Mouse (Mus musculus): ENCODE results near the gene Calhm3.
"Not testable (repeated sequence)": the region's sequence is repeated elsewhere in the genome, so short reads cannot be mapped to it uniquely, and the experiment has no call there.

Calhm3 gene

DNA sequence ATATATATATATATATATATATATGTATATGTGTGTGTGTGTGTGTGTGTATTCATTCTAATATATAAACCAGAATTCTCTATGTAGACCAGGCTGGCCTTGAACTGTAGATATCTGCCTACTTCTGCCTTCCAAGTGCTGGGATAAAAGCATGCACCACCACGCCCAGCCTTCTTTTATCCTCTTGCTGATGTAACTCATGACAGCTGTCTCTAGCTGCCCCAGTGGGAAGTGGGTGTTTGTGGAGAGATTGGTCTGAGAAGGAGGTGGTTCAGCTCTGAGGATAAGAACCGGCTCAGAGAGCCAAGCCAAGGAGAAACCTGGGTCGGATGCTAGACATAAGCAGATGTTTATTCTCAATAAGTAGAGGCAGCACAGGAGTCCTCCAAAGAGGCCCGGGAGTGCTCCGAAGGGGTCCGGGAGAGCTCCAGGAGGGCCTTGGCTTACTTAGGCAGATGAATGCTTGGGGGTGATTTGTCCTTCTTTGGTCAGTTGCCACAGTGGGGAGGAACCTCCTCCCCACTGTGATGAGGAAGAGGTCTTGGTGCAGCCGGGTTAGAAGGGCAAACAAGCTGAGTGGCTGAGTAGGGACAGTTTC is 10.2 kb upstream of the Calhm3 start:
- DNase-seq (ENCODE audit: low spot score in 2 of 2) = no peak

DNA sequence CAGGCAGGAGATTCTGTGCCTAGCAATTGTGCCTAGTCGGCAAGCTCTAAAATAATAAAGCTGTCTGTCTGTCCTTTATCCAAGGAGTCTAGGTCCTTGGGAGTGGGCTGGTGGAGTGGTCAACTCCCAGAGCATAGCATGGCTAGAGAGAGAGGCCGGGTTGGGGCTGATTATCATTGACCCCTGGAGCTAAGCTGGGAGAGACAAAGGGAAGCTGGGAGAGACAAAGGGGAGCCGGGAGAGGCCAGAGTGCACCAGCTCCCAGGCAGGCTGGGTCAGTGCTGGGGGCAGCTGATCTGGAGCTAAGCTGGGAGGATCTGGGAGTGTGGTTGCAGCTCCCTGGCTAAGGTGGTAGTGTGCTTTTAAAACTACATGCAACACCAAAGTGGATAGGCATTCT is 9.2 kb upstream of the Calhm3 start:
- no peak for DNase-seq (ENCODE audit: low spot score in 2 of 2)

- no peak for DNase-seq (ENCODE audit: low spot score in 2 of 2)
These were observed 5.7 kb upstream of the Calhm3 start for GRCm38 (mm10) chr19:47163176-47163744.

GRCm38 (mm10) chr19:47161669-47162068 is 4.1 kb upstream of the Calhm3 start:
- DNase-seq (ENCODE audit: low spot score in 2 of 2) = no peak

DNA sequence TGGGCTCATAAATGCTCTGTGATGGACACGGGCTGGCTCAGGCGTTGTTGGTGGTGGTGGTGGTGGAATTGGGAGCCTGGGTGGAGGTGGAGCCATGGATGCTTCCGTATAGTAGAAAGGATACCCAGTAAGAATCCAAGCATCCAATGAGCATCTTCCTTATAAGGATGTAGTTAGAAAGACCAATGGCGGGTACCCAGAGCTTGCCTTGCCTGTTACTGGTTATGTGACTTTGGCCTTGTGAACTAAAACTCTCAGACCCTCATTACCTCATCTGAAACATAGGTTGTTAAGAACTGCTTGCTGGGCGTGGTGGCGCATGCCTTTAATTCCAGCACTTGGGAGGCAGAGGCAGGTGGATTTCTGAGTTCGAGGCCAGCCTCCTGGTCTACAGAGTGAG is 3.8 kb downstream of the Calhm3 start:
- DNase-seq (ENCODE audit: low spot score in 2 of 2) = no peak

- DNase-seq (ENCODE audit: low spot score in 2 of 2) = no peak
These were observed 5.5 kb downstream of the Calhm3 start for GRCm38 (mm10) chr19:47152062-47152369.

- no peak for DNase-seq (ENCODE audit: low spot score in 2 of 2)
These were observed 6.1 kb downstream of the Calhm3 start for GRCm38 (mm10) chr19:47151332-47152061.

GRCm38 (mm10) chr19:47149854-47150253 is 7.7 kb downstream of the Calhm3 start:
- no peak for DNase-seq (ENCODE audit: low spot score in 2 of 2)

GRCm38 (mm10) chr19:47148267-47148847 is 9.2 kb downstream of the Calhm3 start:
- DNase-seq (ENCODE audit: low spot score in 2 of 2) = no peak

DNA sequence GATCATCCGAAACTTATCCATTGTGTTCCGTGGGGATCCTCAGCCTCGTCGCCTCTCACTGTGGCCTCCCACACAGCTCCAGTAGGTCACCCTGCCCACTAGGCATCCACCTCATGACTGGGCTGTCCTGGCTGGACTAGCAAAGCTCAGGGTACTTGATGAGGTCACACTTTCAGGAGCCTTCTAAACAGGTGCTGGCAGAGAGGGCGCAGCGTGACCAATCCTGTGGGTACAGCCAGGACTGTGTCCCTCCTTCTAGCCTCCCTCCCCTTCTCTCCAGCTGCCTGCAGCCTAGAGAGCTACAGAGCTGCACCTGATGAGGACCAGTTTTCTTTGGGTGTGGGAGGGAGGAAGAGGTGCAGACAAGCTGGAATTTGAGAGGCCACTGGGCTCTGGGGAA is 13.4 kb downstream of the Calhm3 start, which contains the start of gene Calhm1:
TSS of gene Calhm1 (minus strand) at position 101 of the 400 bp plus-strand sequence.
- no peak for DNase-seq (ENCODE audit: low spot score in 2 of 2)

DNA sequence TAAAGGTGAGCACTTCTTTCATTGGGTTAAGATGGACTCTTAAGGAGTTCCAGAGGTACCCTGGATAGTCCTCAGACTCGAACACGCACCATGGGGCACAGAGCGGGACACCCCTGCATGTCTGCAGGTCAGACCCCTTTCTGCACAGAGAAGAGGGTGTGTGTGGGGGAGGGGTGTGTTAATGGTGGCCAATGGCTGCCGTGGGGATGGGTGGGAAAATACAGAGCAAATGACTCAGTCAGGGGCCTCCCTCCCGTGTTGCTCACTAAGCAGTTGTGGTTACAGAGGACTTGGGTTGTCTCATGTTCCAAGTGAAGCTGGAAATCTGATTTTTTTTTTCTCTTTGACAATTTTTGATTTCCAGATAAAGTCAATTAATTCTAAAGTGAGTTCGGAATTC is 15.1 kb downstream of the Calhm3 start:
- DNase-seq (ENCODE audit: low spot score in 2 of 2) = no peak

DNA sequence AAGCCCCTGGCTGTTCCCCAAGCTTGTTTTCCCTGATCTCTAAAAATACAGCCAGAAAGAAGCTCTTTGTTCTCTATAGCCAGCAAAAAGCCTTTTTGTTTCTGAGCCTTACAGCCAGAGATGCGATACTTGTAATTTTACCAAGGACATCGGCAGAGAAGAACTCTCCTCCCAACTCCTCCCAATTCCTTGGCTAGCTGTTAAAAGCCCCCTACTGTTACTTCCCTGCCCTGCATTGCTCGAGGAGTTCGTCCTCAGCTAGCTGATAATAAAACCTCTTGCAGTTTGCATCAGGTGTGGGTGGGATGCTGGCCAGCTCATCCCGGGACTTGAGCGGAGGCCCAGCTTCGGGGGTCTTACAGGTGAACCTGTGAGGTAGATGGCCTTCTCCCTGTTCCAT is 18.0 kb downstream of the Calhm3 start:
- DNase-seq (ENCODE audit: low spot score in 2 of 2) = not testable (repeated sequence)

DNA sequence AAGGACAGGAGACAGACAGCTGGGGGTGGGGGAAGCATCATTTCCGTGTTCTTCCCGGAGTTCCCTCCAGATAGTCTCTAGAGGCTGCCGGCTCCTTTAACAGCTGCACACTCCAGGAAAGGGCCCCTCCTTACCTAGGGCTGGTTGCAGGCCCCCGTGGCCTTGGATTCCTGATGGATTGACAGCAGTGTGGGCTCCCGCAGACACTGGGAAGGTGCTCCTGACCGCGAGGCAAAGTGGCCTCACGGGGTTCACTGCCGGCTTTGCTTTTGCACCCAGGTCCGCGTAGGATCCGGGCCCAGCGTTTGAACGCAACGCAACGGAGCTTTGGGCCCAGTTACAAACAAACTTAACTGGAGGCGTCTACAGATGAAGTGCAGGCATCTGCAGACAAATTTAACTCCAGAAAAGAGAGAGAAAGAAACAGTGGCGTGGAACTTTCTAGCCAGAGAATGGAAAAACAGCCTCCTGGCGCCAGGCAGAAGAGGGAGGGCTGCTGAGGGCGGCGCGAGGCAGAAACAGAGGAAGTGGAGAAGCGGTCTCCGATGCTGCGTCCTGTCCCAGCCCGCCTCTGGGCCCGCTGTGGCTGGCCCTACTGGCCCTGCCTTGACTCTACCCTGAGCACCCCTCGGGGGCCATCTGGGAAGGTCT is 19.7 kb downstream of the Calhm3 start, which contains the start of gene Calhm2:
TSS of gene Calhm2 (minus strand) at position 524 of the 651 bp plus-strand sequence.
- DNase-seq (ENCODE audit: low spot score in 2 of 2) = peak; percentile 31 to 63

DNA sequence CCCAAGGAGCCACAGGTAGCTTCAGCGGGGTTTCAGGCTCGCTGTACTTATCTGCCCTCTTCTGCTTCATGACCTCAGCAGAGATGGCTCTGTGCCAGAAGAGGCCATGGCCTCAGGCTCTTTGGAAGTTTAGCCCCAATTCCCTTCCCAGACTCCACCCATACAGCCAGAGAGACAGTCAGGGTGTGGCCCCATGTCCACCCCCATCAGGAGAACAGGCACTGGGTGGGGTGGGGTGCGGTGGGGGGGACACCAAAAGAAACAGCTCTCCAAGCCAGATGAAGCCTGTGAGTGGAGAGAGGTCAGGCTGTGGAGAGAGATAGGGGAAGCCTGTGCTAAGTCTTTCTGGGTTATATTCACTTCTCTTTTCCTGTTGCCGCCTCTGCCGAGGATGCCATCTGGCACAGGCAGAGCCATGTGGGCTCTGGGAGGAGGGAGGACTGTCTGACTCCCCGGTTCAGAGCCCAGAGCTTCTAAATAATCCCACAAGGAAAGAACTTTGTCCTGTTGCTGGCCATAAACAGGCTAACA is 20.4 kb downstream of the Calhm3 start:
- DNase-seq (ENCODE audit: low spot score in 2 of 2) = peak in 1 of 2 experiments; percentile 50

DNA sequence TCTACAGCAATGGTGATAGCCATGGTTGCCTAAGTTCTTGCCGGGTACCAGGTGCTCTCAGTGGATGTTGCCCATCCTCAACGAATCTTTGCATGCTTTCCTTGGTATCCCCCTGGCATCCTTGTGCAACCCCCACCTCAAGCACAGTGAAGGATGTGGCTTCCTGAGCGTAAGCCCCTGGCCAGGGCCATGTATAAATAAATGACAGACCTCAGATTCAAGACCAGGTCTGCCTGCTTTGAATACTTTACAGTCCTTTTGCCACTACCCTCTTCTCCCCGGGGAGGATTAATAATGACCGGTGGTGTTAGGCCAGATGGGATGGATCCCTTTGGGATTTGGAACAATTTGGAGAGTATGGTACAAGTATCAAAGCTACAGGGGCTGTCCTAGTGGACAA is 21.4 kb downstream of the Calhm3 start:
- DNase-seq (ENCODE audit: low spot score in 2 of 2) = no peak

- no peak for DNase-seq (ENCODE audit: low spot score in 2 of 2)
These were observed 22.0 kb downstream of the Calhm3 start for GRCm38 (mm10) chr19:47135568-47135967.

DNA sequence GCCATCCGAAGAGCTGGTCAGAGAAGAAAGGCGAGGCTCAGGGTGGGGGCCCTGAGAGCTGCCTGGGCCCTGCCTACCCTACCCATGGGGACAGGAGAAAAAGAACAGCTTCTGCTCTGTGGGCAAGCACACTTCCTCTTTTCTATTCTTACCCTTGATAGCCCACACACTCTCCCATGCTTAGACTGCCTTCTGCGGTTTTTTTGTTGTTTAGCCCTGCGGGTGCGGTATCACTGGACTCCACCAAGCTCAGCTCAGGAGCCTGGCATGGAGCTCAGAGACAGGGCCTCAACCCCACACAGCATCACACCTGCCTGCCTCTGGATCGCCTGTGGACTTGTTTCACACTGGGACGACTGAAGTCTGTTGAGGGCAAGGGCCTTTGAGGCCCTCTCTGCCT is 24.4 kb downstream of the Calhm3 start:
- peak; percentile 21 to 50 for DNase-seq (ENCODE audit: low spot score in 2 of 2)

DNA sequence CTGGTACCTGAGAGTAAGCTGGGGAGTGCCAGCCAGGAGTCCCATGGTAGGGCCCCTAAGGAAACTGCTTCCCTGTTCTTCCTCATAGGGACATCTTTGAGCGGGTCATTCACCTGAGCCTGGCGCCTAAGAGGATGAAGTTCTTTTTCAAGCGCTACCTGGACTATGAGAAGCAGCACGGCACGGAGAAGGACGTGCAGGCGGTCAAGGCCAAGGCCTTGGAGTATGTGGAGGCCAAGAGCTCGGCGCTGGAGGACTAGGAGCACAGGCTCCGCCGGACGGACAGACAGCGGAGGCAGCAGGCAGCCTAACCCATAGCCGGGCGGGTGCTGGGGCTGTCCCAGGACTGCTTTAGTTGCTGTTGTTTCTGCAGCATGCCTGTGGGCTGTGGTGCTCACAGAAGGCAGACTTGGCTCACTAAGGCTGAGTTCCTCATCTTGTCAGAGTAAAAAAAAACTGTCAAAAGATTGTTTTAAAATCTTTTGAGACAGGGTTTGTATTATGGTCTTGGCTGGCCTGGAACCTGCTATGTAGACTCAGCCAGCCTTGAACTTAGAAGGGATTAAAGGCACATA is 26.9 kb downstream of the Calhm3 start:
- no peak for DNase-seq (ENCODE audit: low spot score in 2 of 2)

GRCm38 (mm10) chr19:47128835-47129234 is 28.7 kb downstream of the Calhm3 start:
- DNase-seq (ENCODE audit: low spot score in 2 of 2) = no peak

DNA sequence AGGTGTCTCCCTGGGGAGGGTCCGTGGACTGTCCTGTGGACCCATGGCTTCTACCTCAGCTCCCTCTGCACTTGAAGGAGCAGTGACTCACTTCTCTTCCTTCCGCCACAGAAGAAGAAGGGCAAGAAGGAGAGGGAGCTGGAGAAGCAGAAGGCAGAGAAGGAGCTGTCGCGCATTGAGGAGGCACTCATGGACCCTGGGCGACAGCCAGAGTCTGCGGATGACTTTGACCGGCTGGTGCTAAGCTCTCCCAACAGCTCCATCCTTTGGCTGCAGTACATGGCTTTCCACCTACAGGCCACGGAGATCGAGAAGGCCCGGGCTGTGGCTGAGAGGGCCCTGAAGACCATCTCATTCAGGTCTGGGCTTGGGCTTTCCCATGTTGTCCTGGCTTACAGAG is 29.4 kb downstream of the Calhm3 start:
- no peak for DNase-seq (ENCODE audit: low spot score in 2 of 2)

- peak; percentile 32 to 77 for DNase-seq (ENCODE audit: low spot score in 2 of 2)
These were observed 34.8 kb downstream of the Calhm3 start for GRCm38 (mm10) chr19:47122802-47123201.

GRCm38 (mm10) chr19:47121054-47121453 is 36.5 kb downstream of the Calhm3 start:
- no peak for DNase-seq (ENCODE audit: low spot score in 2 of 2)

All from spleen, postnatal 10 days (tissue).